Mouse (Mus musculus): Measurements from ENCODE around the gene Gfer.

Gene Gfer

DNA sequence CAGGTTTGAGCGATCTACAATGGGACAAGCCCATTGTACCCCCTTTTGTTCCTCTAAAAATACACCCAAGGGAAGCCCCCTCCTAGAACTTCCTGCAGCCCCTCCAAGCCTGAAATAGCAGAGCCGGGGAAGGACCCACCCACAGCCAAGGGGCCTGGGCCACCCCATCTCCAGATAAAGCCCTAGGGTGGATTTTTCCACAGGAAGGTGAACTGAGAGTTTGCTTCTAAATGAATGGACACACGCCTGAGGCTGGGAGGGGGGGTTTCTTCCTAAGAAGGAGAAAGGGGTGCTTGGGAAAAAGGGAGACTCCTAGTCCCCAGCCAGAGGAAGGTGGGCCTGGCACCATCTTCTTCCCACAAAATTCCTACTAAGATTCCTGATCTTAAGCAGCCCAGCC lies 50.0 kb downstream of the Gfer start:
- no peak for DNase-seq

DNA sequence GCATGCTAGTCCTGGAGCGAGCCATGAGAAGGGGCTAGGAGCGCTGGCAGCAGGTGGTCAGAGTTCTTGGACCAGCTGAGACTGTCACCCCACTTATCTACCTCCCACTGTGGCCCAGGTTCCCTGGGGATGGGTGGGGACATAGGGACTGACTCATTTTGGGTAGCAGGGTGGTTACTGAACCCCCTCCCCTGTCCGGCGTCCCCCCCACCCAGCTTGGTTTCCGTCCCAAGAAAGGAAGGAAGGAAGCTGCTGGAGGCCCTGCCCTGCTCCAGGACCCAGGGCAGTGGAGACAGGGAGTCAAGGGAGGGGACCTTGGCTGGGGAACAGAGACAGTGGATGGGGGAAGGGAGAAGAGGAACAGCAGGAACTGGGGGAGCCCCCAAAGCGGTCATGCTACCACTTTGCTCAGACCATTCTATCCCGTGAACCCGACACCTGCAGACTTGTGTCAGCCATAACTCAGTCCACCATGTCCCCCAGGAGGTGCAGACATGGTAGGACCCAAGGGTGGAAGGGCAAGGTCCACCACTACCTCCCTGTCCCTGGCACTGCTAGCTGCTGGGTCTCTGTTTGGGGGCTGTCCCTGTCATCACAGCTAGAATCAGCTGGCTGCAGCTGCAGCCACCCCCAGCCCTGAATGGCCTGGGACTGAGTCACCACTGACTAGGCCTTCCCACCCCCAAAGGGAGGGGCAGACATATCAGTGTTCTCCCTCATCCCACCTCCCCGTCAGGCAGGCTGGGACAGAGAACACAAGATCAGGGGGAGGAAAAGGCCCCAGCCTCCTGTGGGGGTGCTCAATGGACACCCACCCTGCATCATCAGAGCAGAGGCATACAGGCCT lies 50.9 kb downstream of the Gfer start:
- no peak for DNase-seq

DNA sequence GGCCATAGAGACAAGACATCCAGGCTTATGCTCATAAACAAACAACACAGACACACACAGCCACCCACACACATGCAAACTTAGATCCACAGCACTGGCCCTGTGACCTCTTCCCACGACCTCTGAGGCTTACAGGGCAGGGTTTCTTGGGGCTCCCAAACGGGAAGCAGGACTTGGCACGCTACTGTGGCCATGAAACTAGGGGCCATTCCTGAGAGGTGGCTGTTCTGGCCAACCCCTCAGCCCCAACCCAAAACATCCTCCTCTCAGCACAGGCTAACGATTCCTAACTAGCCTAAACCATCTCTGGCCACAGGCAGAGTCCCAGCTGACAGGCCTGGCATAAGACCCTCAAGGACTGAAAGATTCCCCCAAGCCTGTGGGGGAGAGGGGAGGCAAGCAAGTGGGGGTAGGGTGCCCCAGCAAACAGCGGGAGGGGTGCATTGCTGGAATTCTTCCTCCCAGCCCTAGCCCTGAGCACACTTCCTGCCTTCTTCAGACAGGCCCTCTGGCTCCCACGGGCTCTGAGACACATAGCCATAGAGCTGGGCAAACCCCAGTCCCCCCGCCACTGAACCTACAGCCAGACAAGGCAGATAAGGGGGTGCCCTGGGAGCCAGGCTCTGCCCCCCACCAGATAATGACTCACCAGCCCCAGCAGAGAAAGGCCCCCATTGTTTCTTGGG lies 51.8 kb downstream of the Gfer start:
- no peak for DNase-seq
